Mouse (Mus musculus): ENCODE results near the gene Naa50. TPM values are rescaled to one million over a fixed set of nuclear protein-coding genes. Genes with fewer than 3 reads are reported as not detected.
A peak's percentile ranks its signal among the peaks of the same experiment; 100 is the strongest.

Gene Naa50
- total RNA-seq, 2 experiments from 2014 or later, result 64.2 to 65.7 TPM

DNA sequence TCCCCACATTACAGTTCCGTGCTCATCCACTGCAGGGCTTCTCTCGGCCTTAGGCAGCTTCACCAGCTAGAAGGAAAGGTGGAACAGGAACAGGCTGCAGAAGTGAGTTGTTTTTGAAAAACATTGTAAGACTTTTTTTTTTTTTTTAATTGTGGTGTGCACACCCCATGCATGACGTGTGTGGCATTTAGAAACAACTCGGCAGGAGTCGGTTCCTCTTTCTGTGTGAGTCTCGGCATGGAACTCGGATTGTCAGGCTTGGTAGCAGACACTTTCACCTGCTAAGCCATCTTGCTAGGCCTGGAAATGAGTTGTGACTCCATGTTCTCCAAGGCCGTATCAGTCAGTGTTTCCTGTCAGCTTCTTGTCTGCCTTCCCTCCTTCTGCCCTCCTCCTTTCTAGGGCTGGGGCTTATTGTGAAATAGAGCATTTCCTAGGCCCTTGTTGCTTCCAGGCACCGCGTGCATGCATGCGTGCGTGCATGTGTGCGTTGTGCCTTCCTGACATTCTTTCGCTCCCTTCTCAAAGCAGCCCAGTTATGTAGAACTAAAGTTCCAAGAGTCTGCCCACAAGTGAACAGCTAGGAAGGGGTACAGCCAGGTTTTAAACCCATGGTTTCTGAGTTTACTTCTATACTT lies 59.6 kb downstream of the Naa50 start:
- DNase-seq (ENCODE audit: low spot score in 2 of 2), result no peak

DNA sequence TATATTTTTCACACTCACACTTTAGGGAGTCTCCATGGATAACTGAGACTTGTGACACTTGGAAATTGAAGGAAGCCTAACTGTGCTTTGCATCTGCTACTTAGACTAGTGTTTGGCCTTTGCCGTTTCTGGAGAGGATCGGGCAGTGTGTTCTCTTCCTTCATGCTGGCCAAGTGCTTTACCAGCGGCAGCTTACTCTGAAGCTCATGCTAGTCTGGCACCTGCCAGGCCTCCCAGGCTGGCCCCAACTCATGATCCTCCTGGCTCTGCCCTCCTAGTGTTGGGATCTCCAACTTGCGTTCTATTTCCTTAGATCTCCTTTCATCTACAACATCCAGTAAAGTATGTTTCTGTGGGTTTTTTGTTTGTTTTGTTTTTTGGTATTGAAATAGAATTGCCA lies 60.5 kb downstream of the Naa50 start:
- DNase-seq (ENCODE audit: low spot score in 2 of 2), result no peak

DNA sequence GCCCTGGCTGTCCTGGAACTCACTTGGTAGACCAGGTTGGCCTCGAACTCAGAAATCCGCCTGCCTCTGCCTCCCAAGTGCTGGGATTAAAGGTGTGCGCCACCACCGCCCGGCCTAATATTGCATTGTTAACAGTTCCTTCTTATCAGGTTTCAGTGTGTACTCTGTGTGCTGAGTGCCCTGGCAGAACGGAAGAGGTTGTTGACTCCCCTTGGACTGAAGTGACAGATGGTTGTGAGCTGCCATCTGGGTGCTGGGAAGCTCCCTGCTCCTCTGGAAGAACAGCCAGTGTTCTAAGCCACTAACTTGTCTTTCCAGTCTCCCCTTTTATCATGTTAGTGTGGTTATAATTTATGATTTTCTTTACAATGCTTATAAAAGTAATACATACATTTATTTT lies 64.7 kb downstream of the Naa50 start:
- peak; percentile 56 to 87 for DNase-seq (ENCODE audit: low spot score in 2 of 2)

DNA sequence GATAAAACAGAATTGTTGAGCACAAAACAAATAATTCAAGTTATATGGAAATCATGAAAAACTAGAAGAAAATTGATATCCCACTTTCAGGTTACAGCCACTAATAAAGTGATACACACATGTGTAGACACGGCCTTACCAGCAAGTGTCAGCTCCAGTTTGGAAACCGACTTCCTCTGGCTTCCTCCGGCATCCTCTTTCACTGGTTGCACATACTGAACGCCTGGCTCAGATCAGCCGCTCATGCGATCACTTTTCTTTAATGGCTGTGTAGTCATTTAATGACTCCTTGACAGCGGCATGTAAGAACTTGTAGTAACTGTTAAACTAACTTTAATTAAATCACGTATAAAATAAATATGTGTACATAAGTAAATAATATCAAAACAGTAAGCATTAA lies 66.3 kb downstream of the Naa50 start:
- DNase-seq (ENCODE audit: low spot score in 2 of 2), result no peak

DNA sequence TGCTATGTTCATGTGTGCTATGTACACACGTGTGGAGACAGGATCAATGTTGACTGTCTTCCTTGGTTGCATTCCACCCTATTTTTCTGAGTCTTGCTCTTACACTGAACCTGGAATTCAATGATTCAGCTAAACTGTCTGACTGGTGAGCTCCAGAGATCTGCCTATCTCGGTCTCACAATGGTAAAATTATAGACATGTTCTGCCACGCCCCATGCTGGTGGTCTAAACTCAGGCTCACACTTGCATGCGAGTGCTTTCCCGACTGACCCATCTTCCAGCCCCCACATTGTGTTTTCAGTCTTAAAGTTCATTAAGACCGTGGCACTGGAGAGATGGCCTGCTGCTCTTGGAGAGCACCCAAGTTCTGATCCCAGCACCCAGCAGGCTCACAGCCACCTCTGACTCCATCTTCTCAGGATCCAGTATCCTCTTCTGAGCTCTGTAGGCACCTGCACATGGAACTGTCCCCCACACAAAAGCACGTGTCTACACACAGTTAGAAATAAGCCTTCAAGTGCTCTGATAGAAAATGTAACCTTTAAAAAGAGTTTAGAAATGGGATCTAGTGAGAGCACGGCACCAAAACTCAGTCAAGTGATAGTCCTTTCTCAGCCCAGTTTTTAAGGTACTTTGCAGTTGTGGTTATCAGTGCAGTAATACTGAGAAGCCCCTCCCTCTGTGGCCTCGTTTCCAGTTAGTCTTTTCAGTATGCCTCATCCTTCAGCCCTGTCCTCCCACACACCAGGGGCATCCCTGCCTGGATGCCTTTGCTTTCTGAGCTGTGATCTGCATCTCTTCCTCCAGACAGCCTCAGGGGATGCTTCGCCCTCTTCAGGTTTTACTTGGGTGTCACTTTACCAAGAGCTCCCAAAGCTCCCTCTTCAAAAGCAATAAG lies 70.8 kb downstream of the Naa50 start:
- no peak for DNase-seq (ENCODE audit: low spot score in 2 of 2)

DNA sequence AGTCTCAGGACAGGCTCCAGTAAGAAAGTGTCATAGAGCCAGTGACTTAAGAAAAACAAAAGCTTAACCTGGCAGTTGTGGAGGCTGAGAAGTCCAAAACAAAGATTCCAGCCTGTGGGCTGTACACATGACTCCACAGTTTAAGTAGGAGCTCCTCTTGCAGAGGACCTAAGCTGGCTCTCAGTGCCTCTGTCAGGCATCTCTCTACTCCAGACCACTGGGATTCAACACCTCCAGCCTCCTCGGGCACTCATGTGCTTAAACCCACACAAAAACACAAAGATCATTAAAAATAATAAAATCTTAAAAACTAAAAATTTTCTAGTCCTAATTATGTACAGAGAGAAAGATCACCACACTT lies 71.4 kb downstream of the Naa50 start:
- no peak for DNase-seq (ENCODE audit: low spot score in 2 of 2)

DNA sequence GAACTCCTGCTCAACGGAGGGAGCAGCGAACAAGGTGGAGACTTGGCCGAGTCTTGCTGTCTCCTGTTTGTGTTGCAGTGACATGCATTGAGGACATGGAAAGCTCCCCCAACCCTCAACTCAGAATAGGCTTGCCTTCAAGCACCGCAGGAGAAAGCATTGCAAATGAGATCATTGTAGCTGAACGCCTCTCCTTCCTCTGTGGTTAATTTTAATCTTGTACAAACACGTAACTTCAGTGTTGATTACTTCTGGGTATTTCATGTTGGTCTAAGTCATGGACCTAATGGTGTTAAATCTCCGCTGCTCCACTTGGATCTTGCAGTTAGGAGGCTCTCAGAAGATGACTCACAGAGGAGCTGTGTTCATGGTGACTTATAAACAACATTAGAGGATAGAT lies 73.1 kb downstream of the Naa50 start:
- DNase-seq (ENCODE audit: low spot score in 2 of 2), result no peak

Other genes starting within 250 kb of the Naa50 start
- gene Qtrt2, start 213.0 kb upstream of the Naa50 start, total RNA-seq (2021), result 10 to 100 TPM; 32.5 to 39.2 TPM
- gene Zdhhc23, start 160.0 kb upstream of the Naa50 start, total RNA-seq (2021), result 10 to 100 TPM; 40.8 to 46.1 TPM
- gene Gramd1c, start 76.5 kb upstream of the Naa50 start, total RNA-seq (2021), result 1 to 10 TPM; 4.1 to 4.4 TPM
- gene Atp6v1a, start 125 bp upstream of the Naa50 start, total RNA-seq (2021), result 100 to 1,000 TPM; 566 to 590 TPM
- gene Usf3, start 33.4 kb downstream of the Naa50 start, total RNA-seq (2021), result 10 to 100 TPM; 39.1 to 41.9 TPM
- 10 to 100 TPM; 41.2 to 41.9 TPM for gene Sidt1, start 193.4 kb downstream of the Naa50 start, total RNA-seq (2021)
- gene Spice1, start 207.3 kb downstream of the Naa50 start, total RNA-seq (2021), result 10 to 100 TPM; 18.7 to 19.5 TPM

Measured in layer of hippocampus, adult 18-20 months (tissue).